Mouse (Mus musculus) T-helper 1 cell (primary cell): ENCODE measurements around the gene Dmrt2.

Source experiments
- in situ Hi-C: fragments of 300-600 bp; cut with MboI, MseI; formaldehyde crosslinking; loops from one replicate; pipeline ENCODE4 v1.15.1; 2025; ENCODE audit warnings: high pct_unique_total_duplicates

Gene Dmrt2

DNA sequence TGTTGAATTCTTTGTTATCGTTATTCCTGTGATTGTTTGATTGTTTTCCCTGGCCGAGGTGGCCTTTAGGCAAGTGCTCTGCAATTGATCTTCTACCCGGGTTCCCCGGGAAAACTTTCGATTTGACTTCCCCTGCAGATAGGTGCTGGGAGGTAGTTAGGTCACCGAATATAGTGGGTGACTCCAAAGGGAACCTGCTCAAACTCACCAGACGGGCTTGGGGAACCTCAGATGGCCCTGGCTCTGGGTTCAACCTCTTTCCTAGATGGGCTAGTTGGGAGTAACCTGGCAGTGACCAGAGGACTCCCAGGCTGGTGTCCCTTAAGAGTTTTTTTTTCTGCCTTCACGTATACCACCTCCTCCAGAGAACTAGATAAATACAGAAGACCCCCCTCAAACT, 2.5 kb downstream of the Dmrt2 start:
- in situ Hi-C loops, result loop anchor here (5.0 kb wide), 1 partner anchor 72 kb away; no protein-coding TSS in a partner anchor

DNA sequence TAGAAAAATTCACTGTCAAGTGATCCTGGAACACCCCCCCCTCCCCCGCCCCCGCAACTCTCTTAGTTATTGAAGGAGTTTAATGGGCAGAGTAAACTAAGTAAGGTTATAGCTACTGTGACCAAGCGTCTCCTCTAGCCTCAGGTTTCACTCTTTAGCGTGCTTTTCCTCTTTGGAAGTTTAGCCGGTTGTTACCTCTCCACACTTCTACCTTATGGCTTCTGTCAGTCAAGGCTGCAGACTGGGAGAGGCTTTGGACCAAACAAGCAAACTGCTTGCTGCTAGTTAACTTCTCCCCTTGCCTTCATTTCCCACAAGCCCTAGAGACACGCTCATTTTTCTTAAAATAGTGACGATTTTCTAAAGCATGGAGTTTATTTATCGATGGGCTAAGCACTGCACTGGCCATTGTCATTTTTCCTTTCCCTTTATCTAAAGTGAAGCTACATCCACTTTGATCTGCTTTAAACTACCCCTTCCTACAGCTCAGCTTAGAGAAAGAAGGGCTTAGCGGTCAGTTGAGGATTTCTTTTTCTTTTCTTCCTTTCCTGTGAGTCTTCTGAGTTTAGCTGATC, 3.7 kb downstream of the Dmrt2 start:
- in situ Hi-C loops, result no loop called here

DNA sequence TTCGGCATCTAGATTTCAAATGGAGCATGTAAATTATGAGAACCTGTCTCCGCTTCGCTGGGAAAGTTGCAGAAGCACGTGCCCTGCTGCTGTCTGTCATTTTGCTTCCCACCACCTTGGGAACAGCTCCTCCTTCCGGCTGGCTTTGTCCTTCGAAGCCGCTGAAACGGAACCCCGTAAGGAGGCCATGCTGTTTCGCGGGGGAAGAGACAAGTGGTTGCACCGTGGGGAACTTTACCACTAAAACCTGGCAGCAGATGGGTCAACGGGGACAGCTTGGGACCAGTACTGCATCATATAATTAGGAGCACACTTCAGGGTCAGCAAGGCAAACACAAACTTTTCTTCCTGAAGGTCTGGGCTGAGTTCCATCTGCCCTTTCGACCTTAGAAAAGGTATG, 26.6 kb downstream of the Dmrt2 start:
- in situ Hi-C loops, result no loop called here

DNA sequence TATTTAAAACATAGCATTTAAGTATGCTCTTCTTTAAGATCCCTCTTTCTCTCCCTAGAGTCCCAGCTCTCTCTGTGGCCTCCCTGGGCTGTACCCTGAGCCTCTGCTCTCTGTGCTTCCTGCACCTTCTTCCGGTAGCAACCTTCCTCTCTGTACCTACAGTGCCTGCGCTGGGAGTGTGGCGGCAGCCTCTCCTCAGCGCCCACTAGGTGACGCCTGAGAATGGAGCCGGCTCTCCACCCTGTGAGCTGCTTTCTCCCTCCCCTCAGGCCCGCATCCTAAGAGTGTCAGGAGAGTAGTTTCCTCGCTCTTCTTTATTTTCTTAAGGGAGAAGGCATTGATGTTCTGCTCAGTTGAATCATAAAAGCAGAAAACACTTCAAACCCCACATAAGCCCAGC, 41.2 kb downstream of the Dmrt2 start:
- in situ Hi-C loops, result no loop called here

DNA sequence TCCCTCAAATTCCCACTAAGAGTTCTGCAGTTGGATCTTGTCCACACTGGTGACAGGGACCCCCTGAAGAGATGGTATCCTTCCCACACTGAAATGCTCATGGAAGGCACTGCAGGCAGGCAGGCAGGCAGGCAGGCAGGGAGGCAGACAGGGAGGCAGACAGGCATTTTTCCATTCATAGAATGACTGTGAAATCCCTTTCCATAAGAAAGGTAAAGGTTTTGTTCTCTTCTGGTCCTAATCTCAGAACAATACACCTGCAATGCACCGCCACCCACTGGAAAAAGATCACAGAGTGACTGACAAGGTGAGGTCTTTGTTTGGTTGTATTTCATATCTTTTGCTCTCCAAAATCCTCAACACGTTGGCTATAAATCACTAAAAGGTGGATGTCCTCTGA, 42.7 kb downstream of the Dmrt2 start:
- in situ Hi-C loops, result no loop called here

DNA sequence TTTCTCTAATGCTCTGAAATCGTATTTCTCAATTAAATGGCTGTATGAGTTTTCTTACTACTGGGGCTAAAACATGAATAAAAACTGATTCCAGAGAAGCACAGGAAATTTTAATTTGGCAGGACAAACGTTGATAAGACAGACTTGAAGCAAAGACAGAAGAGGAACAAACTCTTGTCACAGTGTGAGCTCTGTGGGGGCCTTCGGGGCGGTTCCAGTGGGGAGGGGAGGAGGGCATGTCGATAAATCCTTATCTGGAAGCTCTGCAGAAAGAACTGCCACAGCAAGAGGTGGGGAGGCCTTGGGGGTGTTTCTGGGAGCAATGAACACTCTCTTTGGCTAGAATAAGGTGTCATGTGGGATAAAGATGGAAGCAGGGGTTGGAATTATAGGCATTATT, 50.4 kb downstream of the Dmrt2 start:
- in situ Hi-C loops, result no loop called here
